Mouse (Mus musculus): ENCODE results near the gene Acoxl.

DNA sequence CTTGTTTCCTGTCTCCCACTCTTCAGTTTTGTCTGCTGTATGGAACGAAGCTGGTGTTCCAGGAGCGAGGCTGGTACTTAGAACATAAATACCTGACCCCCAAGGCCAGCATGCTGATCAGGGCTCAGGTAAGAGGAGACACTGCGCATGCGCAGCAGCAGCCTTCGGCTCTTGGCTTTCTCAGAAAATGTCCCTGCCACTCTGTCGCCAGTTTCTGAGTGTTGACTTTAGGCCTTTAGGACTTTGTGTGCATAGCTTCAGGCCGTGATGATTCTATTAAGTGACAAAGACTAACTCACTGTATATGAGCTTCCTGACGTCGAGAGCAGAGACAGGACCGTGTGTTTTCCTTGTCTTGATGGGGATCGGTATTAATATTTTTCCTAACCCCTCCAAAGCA lies 267.0 kb downstream of the Acoxl start:
- TF ChIP-seq POLR2A (IDR thresholded peaks at IDR 0.05; ENCODE audit: control insufficient read depth, extremely low read depth, insufficient read depth, low read length, poor library complexity) (no peak), CTCF (IDR thresholded peaks at IDR 0.05; ENCODE audit: borderline replicate concordance, control insufficient read depth, extremely low read depth, insufficient read depth, low read length, poor library complexity) (no peak)
